Mouse (Mus musculus) bone marrow, adult 2 months (tissue): ENCODE measurements around the gene Sptssa. TPM values are rescaled to one million over a fixed set of nuclear protein-coding genes. Genes with fewer than 3 reads are reported as not detected.

Experiments
- H3K27ac ChIP-seq: fragments of 200-500 bp; 2 replicates; pipeline ENCODE4 v1.5.1; 2012; ENCODE audit warnings: low read depth, mild to moderate bottlenecking, control low read depth, inconsistent platforms, low read length; ENCODE audit not compliant: control insufficient read depth, poor library complexity, insufficient read depth
- H3K4me1 ChIP-seq: fragments of 200-500 bp; 2 replicates; pipeline ENCODE4 v1.6.1; 2011; ENCODE audit warnings: low read length; ENCODE audit not compliant: control insufficient read depth, insufficient read depth
- H3K4me3 ChIP-seq: fragments of 200-500 bp; replicated peaks from 2 replicates; pipeline ENCODE3; 2011; ENCODE audit warnings: mild to moderate bottlenecking, low read depth, low read length, control low read depth; ENCODE audit not compliant: control insufficient read depth
- CTCF ChIP-seq: fragments of 200-500 bp; IDR thresholded peaks from 2 replicates; pipeline ENCODE4 v1.5.1; 2011; ENCODE audit warnings: low read length, control low read depth; ENCODE audit not compliant: control insufficient read depth, insufficient read depth
- POLR2A ChIP-seq: fragments of 200-500 bp; IDR thresholded peaks from 2 replicates; pipeline ENCODE4 v1.6.1; 2011; ENCODE audit warnings: low read depth, mild to moderate bottlenecking, control low read depth, low read length, borderline replicate concordance; ENCODE audit not compliant: control insufficient read depth
- WGBS: fragments of 180-500 bp; shearing (Covaris S2); methylation state at CpG from one replicate; pipeline ENCODE4 v1.1.7; 2018; 5-methylcytosine and 5-hydroxymethylcytosine counted together
- polyA plus RNA-seq: library from polyadenylated mRNA; stranded (reverse); fragments of >200 nt; gene quantifications from 2 replicates; pipeline ENCODE4 v1.2.4, GENCODE M21; 2011; ENCODE audit warnings: low replicate concordance; ENCODE audit not compliant: missing spikeins, insufficient read depth, insufficient read length

Gene Sptssa
- polyA plus RNA-seq, 1 experiment, result 28.0 TPM

- no peak for TF ChIP-seq POLR2A
- TF ChIP-seq CTCF, result no peak
- 49% methylated on average over 3 of the region's 3 CpGs for WGBS
- Histone ChIP-seq H3K4me1 (no peaks in the 10 kb centered on the region), H3K4me3 (no peak overlapping the region), H3K27ac (no peak overlapping the region)
Observed at GRCm38 (mm10) chr12:54605203-54605602, 51.2 kb downstream of the Sptssa start.

DNA sequence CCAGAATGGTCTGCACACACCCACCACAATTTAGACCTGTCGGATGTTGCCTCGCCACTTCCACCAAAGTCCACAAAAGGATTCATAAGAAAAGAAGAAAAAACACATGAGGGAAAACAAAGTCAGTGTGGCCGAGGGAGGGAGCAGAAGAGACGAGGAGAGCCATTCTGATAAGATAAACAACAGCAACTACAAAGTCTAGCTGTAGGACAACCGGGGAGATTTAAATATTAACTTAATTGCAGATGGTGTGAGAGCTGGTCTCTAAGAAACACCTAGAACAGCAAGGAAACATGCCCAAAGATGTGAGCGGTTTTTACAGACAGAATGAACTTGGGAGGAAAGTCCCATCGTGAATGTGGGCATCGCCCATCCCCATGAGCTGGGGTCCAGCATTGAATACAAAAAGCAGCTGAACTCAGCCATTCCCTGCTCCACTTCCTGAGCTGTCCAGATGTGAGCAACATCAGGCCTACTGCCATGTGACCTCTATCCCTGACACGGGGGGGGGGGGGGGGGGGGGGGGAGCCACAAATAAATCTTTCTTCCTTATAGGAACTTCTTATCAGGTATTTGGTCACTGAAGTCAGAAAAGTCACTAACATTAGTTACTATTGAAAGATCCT, 52.7 kb downstream of the Sptssa start:
- Histone ChIP-seq H3K27ac (no peak overlapping the region), H3K4me1 (no peaks in the 10 kb centered on the region), H3K4me3 (no peak overlapping the region)
- TF ChIP-seq POLR2A (no peak), CTCF (no peak)
- WGBS, result 69% methylated on average over 9 of the region's 9 CpGs

- H3K27ac ChIP-seq, result no peak overlapping the region
- WGBS, result 88% methylated on average over 4 of the region's 4 CpGs
- H3K4me3 ChIP-seq, result no peak overlapping the region
- TF ChIP-seq POLR2A, result no peak
- TF ChIP-seq CTCF, result no peak
- H3K4me1 ChIP-seq, result no peaks in the 10 kb centered on the region; the same call in 1 of the 2 replicates
Observed at GRCm38 (mm10) chr12:54600482-54600881, 55.9 kb downstream of the Sptssa start.

DNA sequence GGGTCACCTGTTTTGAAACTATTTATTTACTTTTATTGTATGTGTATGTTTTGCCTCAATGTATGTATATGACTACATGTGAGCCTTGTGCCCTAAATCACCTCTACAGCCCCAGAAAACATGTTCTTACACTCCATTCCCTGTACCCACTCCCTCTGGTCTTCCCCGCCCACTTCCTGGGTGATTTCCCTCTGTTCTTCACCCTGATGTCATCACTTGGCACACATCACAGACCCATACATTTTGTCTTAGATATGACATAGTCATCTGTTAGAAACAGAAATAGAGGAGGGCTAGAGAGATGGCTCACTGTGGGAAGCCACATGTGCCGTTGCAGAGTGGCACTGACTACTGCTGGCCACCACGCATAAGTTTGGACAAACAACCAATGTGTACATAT, 58.0 kb downstream of the Sptssa start:
- 83% methylated on average over 3 of the region's 3 CpGs for WGBS
- Histone ChIP-seq H3K4me1 (no peaks in the 10 kb centered on the region; the same call in 1 of the 2 replicates), H3K4me3 (no peak overlapping the region), H3K27ac (no peak overlapping the region)
- no peak for TF ChIP-seq POLR2A
- TF ChIP-seq CTCF, result no peak

DNA sequence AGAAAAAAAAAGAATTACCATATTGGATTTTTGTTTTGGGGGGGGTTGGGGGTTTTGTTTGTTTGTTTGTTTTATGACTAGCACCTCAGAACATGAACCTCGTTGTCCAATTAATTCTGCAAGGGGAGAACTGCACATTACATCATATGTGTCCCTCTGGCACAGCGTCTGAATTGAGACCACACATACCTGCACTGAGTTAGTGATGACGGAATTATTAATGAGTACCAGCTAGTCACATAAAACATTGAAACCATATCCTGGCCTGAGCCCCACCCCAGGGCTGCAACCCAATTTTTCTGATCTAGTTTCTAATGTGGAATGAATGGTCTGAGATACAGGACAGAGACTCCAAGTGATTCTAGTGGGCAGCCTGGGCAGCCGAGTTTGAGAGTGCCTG, 59.7 kb downstream of the Sptssa start:
- no peak for TF ChIP-seq CTCF
- H3K27ac ChIP-seq, result no peak overlapping the region
- H3K4me1 ChIP-seq, result no peaks in the 10 kb centered on the region; the same call in 1 of the 2 replicates
- WGBS, result 77% methylated on average over 4 of the region's 4 CpGs
- H3K4me3 ChIP-seq, result no peak overlapping the region

Other genes starting within 250 kb of the Sptssa start
- 25.2 and 50.9 TPM in 2 replicates for gene Eapp, start 39.3 kb upstream of the Sptssa start, polyA plus RNA-seq
- gene Snx6, start 139.1 kb upstream of the Sptssa start, polyA plus RNA-seq, result 17.7 and 21.1 TPM in 2 replicates
- gene Cfl2, start 206.3 kb upstream of the Sptssa start, polyA plus RNA-seq, result 16.2 and 16.6 TPM in 2 replicates